Mouse (Mus musculus): ENCODE data around the gene Iqgap2. TPM values are rescaled to one million over a fixed set of nuclear protein-coding genes. Genes with fewer than 3 reads are reported as not detected.

Gene Iqgap2
- polyA plus RNA-seq, 1 experiment from 2014 or later = 31.5 TPM

- peaks cover 8% of the 10 kb centered on the region; the same call in 1 of the 2 replicates for H3K36me3 ChIP-seq (ENCODE audit: control insufficient read depth, insufficient read depth)
- TF ChIP-seq CTCF (IDR thresholded peaks at IDR 0.05; ENCODE audit: low read depth) = no peak
- H3K9ac ChIP-seq (ENCODE audit: low read depth, low read length) = no peak overlapping the region
- 43% methylated on average over 6 of the region's 6 CpGs for WGBS
- no peaks in the 10 kb centered on the region for H3K4me1 ChIP-seq (replicated peaks; ENCODE audit: control insufficient read depth, insufficient read depth, low read length)
- H3K27ac ChIP-seq (ENCODE audit: low read depth, low read length) = no peak overlapping the region
- ATAC-seq = no peak
- H3K27me3 ChIP-seq (replicated peaks; ENCODE audit: control insufficient read depth, insufficient read depth, low read length) = no peaks in the 10 kb centered on the region
- H3K9me3 ChIP-seq (ENCODE audit: control insufficient read depth) = no peaks in the 10 kb centered on the region
- no peak overlapping the region for H3K4me2 ChIP-seq (replicated peaks; ENCODE audit: low read depth)
- H3K4me3 ChIP-seq (ENCODE audit: low read depth, low read length) = no peak overlapping the region
Observed at GRCm38 (mm10) chr13:95697874-95698273, 193.8 kb downstream of the Iqgap2 start.

DNA sequence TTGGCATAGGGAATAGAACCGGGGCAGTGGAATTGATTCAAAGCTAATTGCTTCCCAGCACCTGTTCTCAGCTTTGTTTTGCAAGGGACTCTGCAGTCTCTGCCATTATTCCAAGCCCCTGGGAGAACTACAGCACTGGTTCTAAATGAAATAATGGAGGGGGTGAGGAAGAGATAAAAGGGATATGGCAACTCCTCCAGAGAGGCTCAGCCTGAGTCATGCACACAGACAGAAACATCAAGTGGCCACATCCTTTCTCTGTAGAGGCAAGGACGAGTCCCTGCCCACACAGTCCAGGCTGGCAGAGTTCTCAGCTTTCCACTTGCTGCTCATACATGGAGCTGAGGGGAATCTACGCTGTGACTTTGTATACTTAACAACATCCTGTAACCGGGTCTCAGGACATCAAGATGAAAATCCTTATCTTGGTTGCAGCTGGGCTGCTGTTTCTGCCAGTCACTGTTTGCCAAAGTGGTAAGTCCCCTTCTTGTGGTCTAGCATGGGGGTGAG is 195.0 kb downstream of the Iqgap2 start, which contains the start of gene F2rl2:
TSS of gene F2rl2 (plus strand) at position 200 of the 510 bp plus-strand sequence.
- Histone ChIP-seq H3K9ac (ENCODE audit: low read depth, low read length) (no peak within 1 kb of the TSS), H3K27ac (ENCODE audit: low read depth, low read length) (no peak within 1 kb of the TSS), H3K27me3 (replicated peaks; ENCODE audit: control insufficient read depth, insufficient read depth, low read length) (no peaks in the 10 kb centered on the region), H3K4me2 (replicated peaks; ENCODE audit: low read depth) (no peak within 1 kb of the TSS), H3K4me3 (ENCODE audit: low read depth, low read length) (no peak within 1 kb of the TSS), H3K36me3 (ENCODE audit: control insufficient read depth, insufficient read depth) (peaks cover 8% of the 10 kb centered on the region; the same call in 1 of the 2 replicates), H3K4me1 (replicated peaks; ENCODE audit: control insufficient read depth, insufficient read depth, low read length) (no peaks in the 10 kb centered on the region), H3K9me3 (ENCODE audit: control insufficient read depth) (no peaks in the 10 kb centered on the region)
- no peak for TF ChIP-seq CTCF (IDR thresholded peaks at IDR 0.05; ENCODE audit: low read depth)
- 57% methylated on average over 4 of the region's 4 CpGs for WGBS
- no peak for ATAC-seq

GRCm38 (mm10) chr13:95696120-95696653 is 195.5 kb downstream of the Iqgap2 start:
- TF ChIP-seq CTCF (IDR thresholded peaks at IDR 0.05; ENCODE audit: low read depth) = no peak
- Histone ChIP-seq H3K9me3 (ENCODE audit: control insufficient read depth) (no peaks in the 10 kb centered on the region), H3K36me3 (ENCODE audit: control insufficient read depth, insufficient read depth) (peaks cover 6% of the 10 kb centered on the region; the same call in 1 of the 2 replicates), H3K27me3 (replicated peaks; ENCODE audit: control insufficient read depth, insufficient read depth, low read length) (no peaks in the 10 kb centered on the region), H3K4me2 (replicated peaks; ENCODE audit: low read depth) (no peak overlapping the region), H3K27ac (ENCODE audit: low read depth, low read length) (no peak overlapping the region), H3K4me3 (ENCODE audit: low read depth, low read length) (no peak overlapping the region), H3K4me1 (replicated peaks; ENCODE audit: control insufficient read depth, insufficient read depth, low read length) (no peaks in the 10 kb centered on the region), H3K9ac (ENCODE audit: low read depth, low read length) (no peak overlapping the region)
- WGBS = 93% methylated on average over 9 of the region's 9 CpGs
- ATAC-seq = no peak

- no peak overlapping the region for H3K4me2 ChIP-seq (replicated peaks; ENCODE audit: low read depth)
- H3K9ac ChIP-seq (ENCODE audit: low read depth, low read length) = no peak overlapping the region
- TF ChIP-seq CTCF (IDR thresholded peaks at IDR 0.05; ENCODE audit: low read depth) = no peak
- no peak for ATAC-seq
- no peaks in the 10 kb centered on the region for H3K27me3 ChIP-seq (replicated peaks; ENCODE audit: control insufficient read depth, insufficient read depth, low read length)
- no peaks in the 10 kb centered on the region; the same call in 1 of the 2 replicates for H3K36me3 ChIP-seq (ENCODE audit: control insufficient read depth, insufficient read depth)
- H3K27ac ChIP-seq (ENCODE audit: low read depth, low read length) = no peak overlapping the region
- H3K4me3 ChIP-seq (ENCODE audit: low read depth, low read length) = no peak overlapping the region
- H3K9me3 ChIP-seq (ENCODE audit: control insufficient read depth) = no peaks in the 10 kb centered on the region
- H3K4me1 ChIP-seq (replicated peaks; ENCODE audit: control insufficient read depth, insufficient read depth, low read length) = no peaks in the 10 kb centered on the region
- WGBS = 87% methylated on average over 8 of the region's 8 CpGs
Observed at GRCm38 (mm10) chr13:95692201-95692600, 199.5 kb downstream of the Iqgap2 start.

DNA sequence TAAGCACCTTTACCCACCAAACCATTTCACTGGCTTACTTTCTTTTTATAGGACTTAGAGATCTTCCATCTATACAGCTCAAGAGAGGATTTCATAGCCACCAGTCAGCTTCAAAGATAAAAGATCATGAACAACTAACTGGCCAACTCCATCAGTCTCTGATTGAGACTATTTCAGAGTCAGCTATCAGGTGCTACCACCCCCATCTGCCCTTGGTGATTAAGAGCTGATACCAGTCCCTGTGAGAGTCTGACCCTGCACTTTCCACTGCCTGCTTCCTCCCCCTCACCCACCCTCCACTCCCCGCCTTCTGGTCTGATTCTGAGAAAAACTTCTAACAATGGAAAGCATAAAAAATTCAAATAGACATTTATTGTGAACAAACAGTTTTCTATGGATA is 203.1 kb downstream of the Iqgap2 start:
- no peaks in the 10 kb centered on the region for H3K4me1 ChIP-seq (replicated peaks; ENCODE audit: control insufficient read depth, insufficient read depth, low read length)
- WGBS = 84% methylated on average over 1 of the region's 1 CpGs
- ATAC-seq = no peak

DNA sequence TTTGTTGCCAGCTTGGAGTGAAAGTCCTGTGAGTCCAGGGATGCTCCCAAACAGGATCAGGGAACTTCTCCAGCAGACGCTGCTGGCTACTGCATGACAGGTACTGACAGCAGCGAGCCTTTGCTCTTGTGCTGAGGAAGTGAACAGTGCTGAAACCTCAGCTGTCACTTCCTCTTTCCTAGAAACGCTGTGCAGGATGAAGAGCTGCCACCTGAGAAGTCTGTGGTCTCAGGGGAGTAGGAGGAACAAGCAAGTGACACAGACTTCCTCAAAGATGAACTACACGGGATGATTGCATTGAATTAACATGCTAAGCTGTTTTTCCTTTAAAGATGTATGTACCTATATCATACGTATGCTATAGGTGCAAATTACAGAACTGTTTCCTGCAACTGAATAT is 206.0 kb downstream of the Iqgap2 start:
- H3K9me3 ChIP-seq (ENCODE audit: control insufficient read depth) = no peaks in the 10 kb centered on the region
- no peak for ATAC-seq
- H3K9ac ChIP-seq (ENCODE audit: low read depth, low read length) = no peak overlapping the region
- peaks cover 32% of the 10 kb centered on the region; the same call in 1 of the 2 replicates for H3K36me3 ChIP-seq (ENCODE audit: control insufficient read depth, insufficient read depth)
- no peak overlapping the region for H3K27ac ChIP-seq (ENCODE audit: low read depth, low read length)
- 67% methylated on average over 5 of the region's 5 CpGs for WGBS
- H3K4me3 ChIP-seq (ENCODE audit: low read depth, low read length) = no peak overlapping the region
- no peaks in the 10 kb centered on the region for H3K4me1 ChIP-seq (replicated peaks; ENCODE audit: control insufficient read depth, insufficient read depth, low read length)
- H3K4me2 ChIP-seq (replicated peaks; ENCODE audit: low read depth) = no peak overlapping the region
- no peaks in the 10 kb centered on the region for H3K27me3 ChIP-seq (replicated peaks; ENCODE audit: control insufficient read depth, insufficient read depth, low read length)
- TF ChIP-seq CTCF (IDR thresholded peaks at IDR 0.05; ENCODE audit: low read depth) = no peak

More for the DNA sequence above, 203.1 kb downstream of the Iqgap2 start:
- H3K9me3 ChIP-seq (ENCODE audit: control insufficient read depth) = no peaks in the 10 kb centered on the region
- no peak overlapping the region for H3K4me3 ChIP-seq (ENCODE audit: low read depth, low read length)
- no peak overlapping the region for H3K4me2 ChIP-seq (replicated peaks; ENCODE audit: low read depth)
- H3K9ac ChIP-seq (ENCODE audit: low read depth, low read length) = no peak overlapping the region
- TF ChIP-seq CTCF (IDR thresholded peaks at IDR 0.05; ENCODE audit: low read depth) = no peak
- H3K27ac ChIP-seq (ENCODE audit: low read depth, low read length) = no peak overlapping the region
- H3K36me3 ChIP-seq (ENCODE audit: control insufficient read depth, insufficient read depth) = peaks cover 16% of the 10 kb centered on the region; the same call in 1 of the 2 replicates
- H3K27me3 ChIP-seq (replicated peaks; ENCODE audit: control insufficient read depth, insufficient read depth, low read length) = no peaks in the 10 kb centered on the region
